Mouse (Mus musculus) intestine, embryonic 16.5 days (tissue): ENCODE data around the gene Msrb2. TPM values are rescaled to one million over a fixed set of nuclear protein-coding genes. Genes with fewer than 3 reads are reported as not detected.

Source experiments
- ATAC-seq: fragments of 200-750 bp; cut with Nextera tagmentation; 2 replicates; pipeline ENCODE4 v1.8.0; 2017; ENCODE audit warnings: moderate TSS enrichment, moderate library complexity
- H3K27ac ChIP-seq: fragments of 300-500 bp; sonication (generic); 2 replicates; pipeline ENCODE4 v1.5.1; 2014; ENCODE audit warnings: mild to moderate bottlenecking, low read length
- H3K27me3 ChIP-seq: fragments of 300-500 bp; sonication (generic); replicated peaks from 2 replicates; pipeline ENCODE4 v1.6.1; 2014; ENCODE audit warnings: low read length, control low read depth, mixed read lengths; ENCODE audit not compliant: control insufficient read depth, insufficient read depth
- H3K36me3 ChIP-seq: fragments of 300-500 bp; sonication (generic); 2 replicates; pipeline ENCODE4 v1.6.1; 2014; ENCODE audit warnings: low read length, control low read depth; ENCODE audit not compliant: control insufficient read depth, insufficient read depth
- H3K4me1 ChIP-seq: fragments of 300-500 bp; sonication (generic); 2 replicates; pipeline ENCODE4 v1.6.1; 2014; ENCODE audit warnings: low read length, control low read depth, mixed read lengths; ENCODE audit not compliant: control insufficient read depth, insufficient read depth
- H3K4me2 ChIP-seq: fragments of 300-500 bp; sonication (generic); 2 replicates; pipeline ENCODE4 v1.6.1; 2014; ENCODE audit warnings: low read depth, low read length, control low read depth
- H3K4me3 ChIP-seq: fragments of 300-500 bp; sonication (generic); 2 replicates; pipeline ENCODE4 v1.5.1; 2014; ENCODE audit warnings: mild to moderate bottlenecking, low read length
- H3K9ac ChIP-seq: fragments of 300-500 bp; sonication (generic); 2 replicates; pipeline ENCODE4 v1.6.1; 2014; ENCODE audit warnings: low read depth, low read length
- H3K9me3 ChIP-seq: fragments of 300-500 bp; sonication (generic); 2 replicates; pipeline ENCODE4 v1.6.1; 2016; ENCODE audit warnings: low read length, control low read depth; ENCODE audit not compliant: control insufficient read depth
- WGBS: fragments of 180-500 bp; shearing (Covaris S2); extraction: QIAGEN DNeasy Blood & Tissue Kit; methylation state at CpG from one replicate; pipeline ENCODE4 v1.1.7; 2014; 5-methylcytosine and 5-hydroxymethylcytosine counted together
- polyA plus RNA-seq: library from polyadenylated mRNA; unstranded; fragments of >200 nt; fragmentation: Nextera tagmentation; extraction: Ambion mirVana; gene quantifications from 2 replicates; pipeline ENCODE4 v1.2.1, GENCODE M21; 2015

The Msrb2 gene
- polyA plus RNA-seq, 1 experiment from 2014 or later = 22.1 TPM

GRCm38 (mm10) chr2:19431186-19431585 is 59.9 kb downstream of the Msrb2 start:
- no peaks in the 10 kb centered on the region for H3K9me3 ChIP-seq
- no peak overlapping the region for H3K27ac ChIP-seq
- H3K36me3 ChIP-seq = no peaks in the 10 kb centered on the region
- peak overlapping the region; percentile 22; the same call in 1 of the 2 replicates for H3K4me3 ChIP-seq
- no peak overlapping the region for H3K4me2 ChIP-seq
- 0 out of 2 replicates have a peak overlapping the region, but pooled peaks have one; percentile 7 for H3K9ac ChIP-seq
- under 1% methylated on average over 18 of the region's 18 CpGs for WGBS
- peaks cover 51% of the 10 kb centered on the region for H3K27me3 ChIP-seq
- no peaks in the 10 kb centered on the region for H3K4me1 ChIP-seq
- ATAC-seq = peak; percentile 74

GRCm38 (mm10) chr2:19431614-19432323 is 60.5 kb downstream of the Msrb2 start:
- ATAC-seq = peak; percentile 90
- Histone ChIP-seq H3K9me3 (no peaks in the 10 kb centered on the region), H3K36me3 (no peaks in the 10 kb centered on the region), H3K4me3 (peak overlapping the region; percentile 12), H3K27me3 (peaks cover 51% of the 10 kb centered on the region), H3K4me1 (no peaks in the 10 kb centered on the region), H3K4me2 (no peak overlapping the region; the same call in 1 of the 2 replicates), H3K9ac (0 out of 2 replicates have a peak overlapping the region, but pooled peaks have one; percentile 7), H3K27ac (no peak overlapping the region)
- 2% methylated on average over 41 of the region's 41 CpGs for WGBS

GRCm38 (mm10) chr2:19444346-19444745 is 73.1 kb downstream of the Msrb2 start:
- peaks cover 10% of the 10 kb centered on the region for H3K4me1 ChIP-seq
- H3K9me3 ChIP-seq = no peaks in the 10 kb centered on the region
- H3K27me3 ChIP-seq = peaks cover 57% of the 10 kb centered on the region
- no peak overlapping the region for H3K4me3 ChIP-seq
- no peak overlapping the region for H3K27ac ChIP-seq
- no peak overlapping the region for H3K4me2 ChIP-seq
- H3K36me3 ChIP-seq = no peaks in the 10 kb centered on the region
- no peak for ATAC-seq
- H3K9ac ChIP-seq = no peak overlapping the region
- WGBS = 4% methylated on average over 9 of the region's 9 CpGs

Other genes starting within 250 kb of the Msrb2 start
- 0.11 TPM in 1 of 2 replicates, not detected in the other for gene Armc3, start 172.1 kb upstream of the Msrb2 start, polyA plus RNA-seq
- 9.1 and 11.2 TPM in 2 replicates for gene Ptf1a, start 74.2 kb downstream of the Msrb2 start, polyA plus RNA-seq
- not detected in 2 replicates for gene 4921504E06Rik, start 182.5 kb downstream of the Msrb2 start, polyA plus RNA-seq